Mouse (Mus musculus) urinary bladder, adult 18-20 months (tissue): ENCODE results near the gene Fktn.
A peak's percentile ranks its signal among the peaks of the same experiment; 100 is the strongest.
"Not testable (repeated sequence)": the region's sequence is repeated elsewhere in the genome, so short reads cannot be mapped to it uniquely, and the experiment has no call there.

Experiments used
- DNase-seq, 2 experiments: peaks; one replicate each; pipeline ENCODE4 v3.0.0; 2022; ENCODE audit warnings: low spot score in 2 of 2, mixed read lengths in 2 of 2

Fktn gene

DNA sequence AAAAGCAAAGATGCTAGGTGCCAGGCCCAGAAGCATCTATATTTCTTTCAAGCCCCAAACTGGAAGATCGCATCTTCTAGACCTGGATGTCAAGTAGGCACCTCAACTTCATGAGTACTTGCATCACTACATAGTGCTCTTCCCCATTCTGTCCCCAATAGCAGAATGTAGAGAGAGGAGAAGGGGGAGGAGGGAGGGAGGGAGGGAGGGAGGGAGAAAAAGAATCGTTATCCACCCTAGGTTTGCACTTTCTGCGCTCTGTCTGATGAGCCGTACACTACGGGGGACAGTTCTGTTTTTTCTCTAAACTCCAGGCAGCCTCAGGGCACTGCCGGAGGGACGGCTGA is at the start of gene Fktn:
Fktn (plus strand) TSS at position 295 of the 347 bp plus-strand sequence.
- DNase-seq: no peak

DNA sequence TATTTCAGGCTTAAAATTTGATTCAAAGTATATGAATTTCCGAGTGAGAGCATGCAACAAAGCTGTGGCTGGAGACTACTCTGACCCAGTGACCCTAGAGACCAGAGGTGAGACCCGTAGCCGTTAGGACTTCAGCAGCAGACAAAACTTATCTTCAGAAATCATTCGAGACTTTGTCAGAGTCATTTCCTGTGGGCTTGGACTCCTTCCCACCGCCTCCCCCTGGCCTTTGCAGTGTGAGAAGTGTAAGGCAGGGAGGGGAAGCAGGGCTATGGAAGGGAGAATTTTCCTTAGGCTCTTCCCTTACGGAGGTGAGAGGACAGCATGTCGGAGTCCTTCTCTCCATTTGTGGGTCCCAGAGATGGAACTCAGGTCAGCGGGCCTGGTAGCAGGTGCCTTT is 31.7 kb upstream of the Fktn start:
- DNase-seq: no peak

DNA sequence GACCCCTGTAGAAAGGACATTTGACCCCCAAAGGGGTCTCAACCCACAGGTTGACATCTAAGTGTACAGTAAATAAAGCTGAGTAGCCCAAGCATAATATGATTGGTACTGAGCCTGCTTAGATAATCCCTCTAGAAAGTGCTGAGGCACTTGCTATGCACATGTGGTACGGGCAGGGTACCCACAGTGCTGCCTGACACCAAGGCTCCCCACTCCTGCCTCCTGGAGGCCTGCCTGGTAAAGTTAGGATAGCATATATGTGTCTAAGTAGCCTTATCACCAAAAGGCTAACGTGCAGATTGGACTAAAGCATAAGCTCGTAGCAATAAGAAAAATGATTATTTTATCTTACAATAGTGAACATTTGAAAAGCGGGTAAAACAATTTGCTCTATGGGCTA is 24.8 kb upstream of the Fktn start:
- DNase-seq: no peak

DNA sequence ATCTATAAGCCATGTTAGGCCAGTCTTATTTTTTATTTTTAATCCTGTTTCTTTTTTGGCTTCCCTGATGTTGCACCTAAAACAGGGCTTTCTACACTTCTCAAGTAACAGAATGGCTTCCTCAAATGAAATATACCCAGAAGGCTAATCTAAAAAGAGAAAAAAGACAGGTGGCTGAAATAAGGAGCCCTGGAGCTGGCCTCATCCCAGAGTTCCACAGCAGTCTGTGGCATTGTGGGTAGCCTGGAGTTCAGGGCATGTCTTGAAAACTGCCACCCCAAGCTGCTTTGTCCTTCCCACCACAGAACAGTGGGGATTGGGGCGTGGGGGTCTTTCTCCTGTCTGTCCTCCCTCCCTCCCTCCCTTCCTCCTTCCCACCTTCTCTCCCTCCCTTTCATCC is 22.4 kb upstream of the Fktn start:
- DNase-seq: no peak

DNA sequence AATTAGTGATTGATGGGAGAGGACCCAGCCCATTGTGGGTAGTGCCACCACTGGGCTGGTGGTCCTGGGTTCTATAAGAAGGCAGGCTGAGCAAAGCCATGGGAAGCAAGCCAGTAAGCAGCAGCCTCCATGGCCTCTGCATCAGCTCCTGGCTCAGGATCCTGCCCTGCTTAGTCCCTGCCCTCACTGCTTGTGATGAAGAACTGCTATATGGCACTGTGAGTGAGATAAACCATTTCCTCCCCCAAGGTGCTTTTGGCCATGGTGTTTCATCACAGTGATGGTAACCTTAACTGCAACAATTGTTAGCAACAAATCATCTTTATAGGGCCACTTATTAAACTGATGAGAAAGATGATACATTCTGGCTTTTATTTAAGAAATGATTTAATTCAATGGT is 4.6 kb upstream of the Fktn start:
- not testable (repeated sequence) for DNase-seq

DNA sequence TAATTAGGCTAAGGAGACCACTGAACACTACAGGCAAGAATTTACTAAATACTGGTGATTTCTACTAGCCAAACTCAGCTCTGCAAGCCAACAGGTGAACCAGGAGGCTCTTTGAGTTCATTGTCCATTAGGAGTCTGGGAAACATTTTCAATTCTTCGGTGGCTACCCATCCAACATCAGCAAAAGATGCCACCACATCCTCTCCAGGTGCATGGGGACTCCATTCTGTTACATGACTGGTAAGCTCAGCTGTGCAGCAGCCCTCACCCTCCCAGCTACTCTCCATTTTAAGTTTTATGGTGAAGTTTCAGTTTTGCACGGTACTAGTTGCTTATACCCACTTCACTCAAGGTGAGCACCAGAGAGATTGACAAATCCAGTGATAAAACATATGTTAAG is 3.8 kb upstream of the Fktn start:
- no peak for DNase-seq

DNA sequence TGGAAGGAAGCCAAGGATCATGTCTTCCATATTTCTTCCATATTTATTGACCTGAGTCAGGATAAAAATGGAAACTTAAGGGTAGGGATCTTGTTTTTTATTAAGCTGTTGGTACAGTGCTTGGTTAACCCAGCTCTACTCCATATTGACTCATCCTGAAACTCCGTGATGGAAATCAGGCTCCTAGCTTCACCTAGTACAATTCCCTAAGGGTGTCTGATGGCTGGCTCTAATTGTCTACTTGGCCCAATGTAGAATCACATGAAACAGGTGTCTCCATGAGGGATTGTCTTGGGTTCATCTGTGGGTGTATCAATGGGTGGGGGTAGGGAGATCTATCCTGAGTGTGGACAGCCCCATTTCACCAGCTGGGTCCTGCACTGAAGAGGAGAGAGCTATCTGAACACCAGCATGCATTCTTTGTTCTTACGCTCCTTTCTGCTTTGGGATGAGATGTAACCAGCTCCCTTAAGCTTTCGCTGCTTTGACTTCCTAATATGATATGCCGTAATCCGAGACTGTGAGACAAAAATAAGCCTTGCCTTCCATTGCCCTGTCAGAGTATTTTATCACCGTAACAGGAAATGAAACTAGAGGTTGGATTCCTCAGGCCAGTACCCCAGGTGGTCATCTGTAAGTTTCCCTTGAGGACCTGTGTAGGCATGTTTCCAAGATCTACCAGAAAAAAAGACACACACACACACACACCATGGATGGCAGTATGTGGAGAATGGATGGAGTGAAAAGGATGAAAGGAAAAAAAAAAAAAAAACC is 3.1 kb upstream of the Fktn start:
- no peak for DNase-seq

DNA sequence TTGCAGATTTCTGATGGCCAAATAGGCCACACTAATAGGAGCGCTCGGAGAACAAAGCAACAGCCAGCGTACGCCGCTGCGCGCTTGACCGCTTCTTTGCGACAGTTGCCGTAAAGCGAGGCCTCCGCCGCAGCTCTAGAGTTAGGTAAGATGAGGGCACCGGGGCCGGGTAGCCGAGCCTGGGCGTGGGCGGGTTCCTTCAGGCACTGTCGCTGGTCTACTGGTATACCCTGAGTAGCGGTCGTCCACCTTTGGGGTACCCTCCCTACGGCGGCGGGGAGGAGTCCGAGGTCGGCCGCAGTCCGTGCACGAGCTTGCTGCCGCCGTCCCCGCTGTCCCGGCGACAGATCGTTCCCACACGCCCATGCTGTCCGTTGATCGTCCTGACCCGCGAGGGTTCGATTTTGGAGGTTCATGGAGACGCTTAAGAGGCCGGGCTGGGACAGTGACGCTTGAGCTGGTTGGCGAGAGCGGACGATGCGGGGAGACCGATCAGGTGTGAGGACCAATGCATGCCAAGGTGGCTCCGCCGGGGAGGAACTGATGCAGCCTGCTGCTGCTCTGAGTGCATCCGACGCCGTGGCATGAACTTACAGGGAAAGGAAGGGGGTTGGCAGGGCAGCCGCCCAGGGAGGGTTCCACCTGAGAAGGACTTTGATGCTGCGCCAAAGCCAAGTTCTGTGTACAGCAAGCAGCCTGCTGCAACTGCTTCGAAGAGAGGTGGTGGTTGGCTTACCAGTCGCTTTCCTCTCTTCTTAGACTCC is 435 bp downstream of the Fktn start:
- peak; percentile 76 to 82 for DNase-seq

DNA sequence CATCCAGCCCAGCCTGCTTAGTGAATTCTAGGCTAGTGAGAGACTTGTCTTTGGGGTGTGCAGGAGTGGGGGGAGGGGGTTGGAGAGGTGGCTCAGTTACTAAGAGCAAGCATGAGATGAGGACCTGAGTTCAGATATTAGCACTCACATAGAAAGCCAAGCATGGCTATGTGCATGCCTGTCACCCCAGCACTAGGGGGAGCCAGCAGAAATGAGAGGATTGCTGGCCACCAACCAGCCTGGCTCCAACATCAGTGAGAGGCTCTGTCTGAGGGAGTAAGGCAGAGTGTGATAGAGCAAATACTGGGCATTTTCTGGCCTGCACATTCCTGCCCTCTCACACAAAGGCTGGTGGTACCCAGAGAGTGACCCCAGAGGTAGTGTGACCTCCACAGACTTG is 2.2 kb downstream of the Fktn start:
- no peak for DNase-seq

DNA sequence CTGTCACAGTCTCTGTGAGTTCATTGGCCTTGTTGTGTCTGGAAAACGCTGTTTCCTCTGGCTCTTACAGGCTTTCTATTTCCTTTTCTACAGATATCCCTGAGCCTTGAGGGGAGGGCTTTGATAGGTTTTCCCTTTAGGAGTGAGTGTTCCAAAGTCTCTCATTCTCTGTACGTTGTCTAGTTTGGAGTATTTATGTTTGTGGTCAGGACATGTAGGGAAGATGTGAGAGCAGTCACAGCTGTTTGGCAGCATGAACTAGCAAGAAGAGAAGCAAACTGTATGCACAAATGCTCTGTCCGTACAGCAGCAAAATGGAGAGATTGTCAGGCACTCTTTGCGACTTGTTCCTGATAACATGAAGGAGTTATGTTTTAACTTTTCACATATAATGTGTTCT is 3.7 kb downstream of the Fktn start:
- DNase-seq: no peak

DNA sequence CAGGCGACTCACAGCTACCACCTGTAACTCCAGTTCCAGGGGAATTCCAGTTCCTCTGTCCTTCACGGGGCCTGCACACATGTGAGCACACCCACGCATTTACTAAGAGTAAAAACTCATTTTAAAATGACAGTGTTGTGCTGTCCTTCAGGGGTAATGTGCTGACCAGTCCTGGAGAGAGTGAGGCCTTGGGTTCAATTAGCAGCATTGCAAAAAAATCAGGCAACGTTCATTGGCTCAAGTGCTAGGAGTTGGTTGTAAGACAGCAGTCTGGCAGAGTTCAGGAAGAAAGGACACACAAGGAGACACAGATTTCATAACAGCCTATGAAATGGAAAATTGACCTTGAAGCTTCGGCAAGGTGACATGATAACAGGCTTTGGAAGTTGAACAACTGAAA is 4.5 kb downstream of the Fktn start:
- DNase-seq: no peak

DNA sequence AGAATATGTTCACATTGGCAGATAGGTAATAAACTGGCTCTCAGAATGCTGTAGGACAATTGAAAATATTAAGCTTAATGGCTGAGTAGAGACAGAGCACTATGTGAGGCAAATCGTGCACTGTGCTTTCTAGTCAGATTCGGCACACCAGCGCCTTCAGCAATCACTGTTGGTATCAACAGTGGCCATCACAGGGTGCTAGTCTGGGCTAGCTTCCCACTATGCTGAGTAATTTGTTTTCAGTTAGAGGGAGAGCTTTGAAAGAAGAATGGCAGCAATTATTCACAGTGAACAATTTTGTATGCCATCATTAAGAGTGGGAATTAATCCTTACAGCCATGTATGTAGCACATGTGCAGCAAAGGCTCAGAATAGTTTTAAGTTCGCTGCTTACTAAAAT is 8.7 kb downstream of the Fktn start:
- DNase-seq: no peak

DNA sequence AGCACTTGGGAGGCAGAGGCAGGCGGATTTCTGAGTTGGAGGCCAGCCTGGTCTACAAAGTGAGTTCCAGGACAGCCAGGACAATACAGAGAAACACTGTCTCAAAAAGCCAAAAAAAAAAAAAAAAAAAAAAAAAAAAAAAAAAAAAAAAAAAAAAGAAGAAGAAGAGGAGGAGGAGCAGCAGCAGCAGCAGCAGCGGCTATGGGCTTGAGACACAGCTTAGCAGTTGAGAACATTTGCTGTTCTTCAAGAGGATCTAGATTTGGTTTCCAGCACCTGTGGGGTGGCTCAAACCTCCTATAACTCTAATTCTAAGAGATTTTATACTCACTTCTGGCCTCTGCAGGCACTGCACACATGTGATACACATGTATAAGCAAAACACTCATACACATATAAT is 12.3 kb downstream of the Fktn start:
- DNase-seq: not testable (repeated sequence)

DNA sequence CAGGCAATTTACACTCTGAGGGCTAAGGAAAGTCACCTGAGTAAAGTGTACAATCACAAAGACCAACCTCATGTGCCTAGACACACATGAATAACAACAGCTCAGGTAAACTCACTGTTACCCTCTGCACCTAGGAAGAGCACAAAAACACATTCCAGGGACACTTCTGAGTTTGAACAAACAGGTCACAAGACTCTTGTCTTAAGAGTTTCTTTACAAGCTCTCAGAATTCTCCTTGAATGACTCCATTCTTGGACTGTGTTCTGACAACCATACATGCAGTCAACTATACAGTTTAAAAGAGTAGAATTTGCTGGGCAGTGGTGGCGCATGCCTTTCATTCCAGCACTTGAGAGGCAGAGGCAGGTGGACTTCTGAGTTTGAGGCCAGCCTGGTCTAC is 14.3 kb downstream of the Fktn start:
- no peak for DNase-seq

DNA sequence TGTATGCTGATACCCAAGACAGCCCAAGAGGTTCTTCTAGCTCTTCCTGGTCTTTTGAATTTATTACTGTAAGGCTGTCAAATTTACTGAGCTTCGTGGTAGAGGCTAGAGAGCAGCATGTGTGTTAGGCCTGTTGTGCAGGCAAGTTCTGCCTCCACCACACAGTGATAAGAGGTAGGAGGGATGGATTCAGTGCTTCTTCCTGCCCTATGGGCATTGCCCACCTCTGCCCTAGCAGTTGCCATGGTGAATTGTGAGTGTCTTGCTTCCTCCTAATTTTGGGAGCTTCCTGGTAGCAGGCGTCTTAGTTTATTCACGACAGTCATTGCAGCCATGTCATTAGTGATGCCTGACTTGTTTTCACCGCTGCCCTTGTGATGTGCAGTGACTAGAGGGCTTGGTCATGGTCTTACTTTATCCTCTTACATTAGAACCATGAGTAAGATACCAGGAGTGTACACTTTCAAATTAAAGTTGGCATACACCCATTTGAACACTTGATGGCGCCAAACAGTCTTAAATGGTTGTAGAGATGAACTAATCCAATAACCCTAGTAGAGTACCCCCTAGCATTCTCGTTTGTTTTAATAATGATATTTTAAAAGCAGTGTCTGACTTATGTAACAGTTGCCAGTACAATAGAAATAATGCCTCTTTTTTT is 25.3 kb downstream of the Fktn start:
- no peak for DNase-seq

DNA sequence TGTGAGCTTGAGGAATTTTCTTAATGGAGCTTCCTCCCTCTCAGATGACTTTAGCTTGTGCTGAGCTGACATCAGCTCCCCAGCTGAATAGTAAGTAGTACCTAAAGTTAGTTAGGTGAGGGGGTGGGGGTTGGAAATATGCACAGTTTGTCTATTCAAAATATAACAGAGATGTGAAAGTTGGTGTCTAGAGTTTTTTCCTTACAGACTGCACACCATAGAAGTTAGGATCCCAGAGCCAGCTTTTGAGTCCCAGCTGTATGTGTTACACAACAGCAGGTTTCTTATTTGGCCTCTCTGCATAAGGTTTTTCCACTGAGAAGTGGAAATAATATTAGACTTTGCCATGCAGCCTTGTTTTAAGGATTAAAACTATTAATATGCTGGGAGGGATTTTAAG is 36.0 kb downstream of the Fktn start:
- no peak for DNase-seq

DNA sequence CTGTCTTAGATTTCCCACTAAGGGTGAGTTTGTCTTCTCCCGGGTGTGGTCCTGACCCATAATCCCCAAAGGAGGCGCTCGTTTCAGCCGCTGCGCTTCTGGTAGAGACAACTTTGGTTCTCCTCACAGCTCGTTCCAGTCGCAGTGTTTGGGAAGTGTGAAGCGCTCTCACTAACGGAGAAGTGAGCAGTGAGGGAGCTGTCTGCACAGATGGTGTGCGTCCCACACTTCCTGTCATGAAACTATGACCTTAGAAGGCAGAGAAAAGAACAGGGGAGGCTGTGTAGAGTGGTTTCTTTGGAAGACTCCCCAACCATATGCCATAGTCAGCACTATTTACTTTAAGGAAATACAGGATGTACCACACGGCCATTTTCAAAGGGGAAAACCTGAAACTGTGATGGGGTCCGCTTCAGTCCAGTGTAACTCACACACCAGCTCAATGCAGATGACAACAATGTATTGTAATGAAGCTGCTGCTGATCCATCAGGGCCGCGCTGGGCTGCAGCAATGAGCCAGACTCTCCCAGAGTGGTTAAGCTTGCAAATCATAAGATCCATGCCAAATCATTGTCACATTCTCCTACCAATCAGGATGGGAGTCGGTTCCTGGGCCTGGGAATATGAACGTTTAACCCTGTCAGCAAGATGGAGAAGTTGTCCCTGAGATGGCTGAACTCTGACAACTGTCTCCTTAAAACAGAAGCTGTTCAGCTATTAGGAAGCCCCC is 36.8 kb downstream of the Fktn start:
- DNase-seq: no peak

DNA sequence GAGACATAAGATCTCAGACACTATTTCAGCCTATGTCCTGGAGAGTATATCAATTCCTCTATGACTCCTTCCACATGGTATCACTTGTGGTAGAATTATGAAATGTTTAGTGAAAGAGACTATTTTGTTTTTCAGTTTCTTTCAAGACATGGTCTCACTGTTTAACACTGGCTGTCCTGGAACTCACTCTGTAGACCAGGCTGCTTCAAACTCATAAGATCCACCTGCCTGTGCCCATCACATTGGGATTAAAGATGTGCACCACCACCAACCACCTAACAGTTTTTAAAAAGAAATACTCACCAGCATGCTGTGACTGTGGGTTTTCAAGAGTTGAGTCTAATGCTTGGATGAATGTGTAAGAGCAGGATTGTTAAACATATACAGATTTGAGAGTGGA is 43.2 kb downstream of the Fktn start:
- no peak for DNase-seq

DNA sequence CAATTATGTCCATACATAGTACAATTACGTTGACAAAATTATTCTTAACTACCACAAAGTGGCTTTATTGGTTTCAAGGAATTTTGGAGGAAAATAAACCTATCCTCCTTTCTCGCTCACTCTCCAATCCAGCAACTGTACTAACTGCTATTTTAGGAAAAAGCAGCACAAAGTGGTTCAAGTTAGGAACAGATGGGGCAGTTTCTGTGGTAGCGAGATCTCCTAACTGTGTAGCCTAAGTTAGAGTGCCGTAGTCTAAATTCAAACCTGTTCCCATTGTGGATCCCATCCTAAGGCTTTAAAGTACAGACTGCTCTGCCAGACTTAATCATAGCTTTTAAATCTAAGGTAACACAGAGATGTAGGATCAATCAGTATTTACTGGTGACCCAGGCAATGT is 45.0 kb downstream of the Fktn start:
- no peak for DNase-seq

DNA sequence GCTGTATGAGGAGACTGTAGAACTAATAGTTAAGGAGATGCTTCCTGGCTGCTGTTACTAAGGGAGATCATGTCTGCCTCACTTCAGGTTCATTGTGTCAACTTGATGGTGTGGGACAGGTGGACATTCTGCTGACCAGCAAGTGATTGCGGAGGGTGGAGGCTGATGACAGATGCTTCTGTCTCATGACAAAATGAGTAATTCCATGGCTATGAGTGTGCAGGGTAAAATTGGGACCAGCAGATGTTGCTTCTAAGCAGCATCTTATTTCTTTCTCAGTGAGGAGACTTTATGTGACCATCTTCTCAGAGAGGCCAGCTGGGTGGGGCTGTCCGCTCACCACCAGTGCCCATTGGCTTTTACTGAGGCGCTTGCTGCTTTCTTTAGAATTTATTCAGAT is 45.9 kb downstream of the Fktn start:
- DNase-seq: no peak

DNA sequence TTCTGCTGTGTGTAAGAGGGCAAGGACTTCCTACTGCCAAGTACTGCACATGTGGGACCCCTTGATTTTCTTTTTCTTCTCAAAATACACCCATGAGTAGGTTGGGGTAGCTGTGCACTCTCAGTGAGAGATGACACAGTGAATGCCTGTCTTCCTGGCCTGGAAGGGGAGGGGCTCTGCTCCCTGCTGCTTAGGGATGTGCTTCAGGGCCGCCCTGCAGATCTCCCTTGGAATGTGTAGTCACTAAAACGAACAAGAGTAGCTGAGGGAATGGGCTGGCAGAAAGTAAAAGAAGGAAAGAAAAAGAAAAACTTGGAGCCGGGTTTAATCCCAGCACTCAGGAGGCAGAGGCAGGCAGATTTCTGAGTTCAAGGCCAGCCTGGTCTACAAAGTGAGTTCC is 48.7 kb downstream of the Fktn start:
- DNase-seq: no peak

DNA sequence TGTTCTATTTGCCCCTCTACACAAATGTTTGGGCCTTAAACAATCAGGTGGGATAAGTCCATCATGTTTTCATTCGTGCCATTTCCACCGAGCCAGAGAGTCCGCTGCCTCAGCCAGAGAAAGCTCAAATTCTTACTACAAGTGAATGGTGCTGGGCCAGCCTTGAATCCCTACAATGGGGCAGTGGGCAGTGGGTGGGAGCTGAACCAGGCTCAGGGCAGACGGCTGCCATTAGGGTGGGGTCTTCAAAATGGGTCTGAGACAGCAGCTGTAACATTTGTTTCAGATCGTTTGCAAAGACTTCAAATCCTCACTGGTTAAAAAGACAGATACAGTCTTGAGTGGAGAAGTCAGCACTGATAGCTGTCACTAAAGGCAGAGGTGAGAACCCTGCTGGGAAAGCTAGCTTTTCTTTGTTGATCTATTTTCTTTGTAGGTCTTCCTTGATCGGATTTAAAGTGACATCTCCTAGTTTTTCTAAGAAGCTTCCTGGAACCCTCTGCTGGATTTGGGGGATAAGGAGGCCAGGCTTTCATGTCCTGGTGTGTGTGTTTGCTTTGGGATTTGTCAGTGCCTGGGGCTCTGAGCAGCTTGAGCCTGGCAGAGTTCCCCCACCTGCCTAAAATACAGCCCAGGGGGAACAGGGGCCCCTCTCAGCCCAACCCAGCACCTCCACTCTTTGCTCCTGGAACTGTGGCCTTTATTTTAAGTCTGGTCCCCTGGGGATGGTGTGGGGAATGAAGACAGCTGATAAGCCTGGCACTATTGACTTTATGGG is 57.3 kb downstream of the Fktn start:
- no peak for DNase-seq
